Mouse (Mus musculus) hematopoietic stem cell, adult 5-6 weeks (primary cell): ENCODE results near the gene Gm49373. TPM values are rescaled to one million over a fixed set of nuclear protein-coding genes. Genes with fewer than 3 reads are reported as not detected.
"Not testable (repeated sequence)": the region's sequence is repeated elsewhere in the genome, so short reads cannot be mapped to it uniquely, and the experiment has no call there.

Source experiments
- ATAC-seq, 2 experiments: fragments of 125-278 bp in 1 of 2; replicated peaks in 1 of 2; 2 replicates each; pipeline ENCODE4 v1.8.0; 2016 to 2017; ENCODE audit warnings: inconsistent platforms in 2 of 2, mild to moderate bottlenecking in 2 of 2, moderate number of reproducible peaks in 2 of 2, low read depth in 1 of 2, moderate TSS enrichment in 1 of 2; ENCODE audit not compliant: low FRiP score in 2 of 2, poor library complexity in 2 of 2, severe bottlenecking in 2 of 2, insufficient read depth in 1 of 2, low TSS enrichment in 1 of 2
- total RNA-seq: library from RNA; stranded (forward); fragments of 172-1452, 232-1000 nt; gene quantifications from 2 replicates; pipeline ENCODE4 v1.2.3, GENCODE M21; 2017

Gm49373 gene
- total RNA-seq, 1 experiment from 2014 or later, result not detected

DNA sequence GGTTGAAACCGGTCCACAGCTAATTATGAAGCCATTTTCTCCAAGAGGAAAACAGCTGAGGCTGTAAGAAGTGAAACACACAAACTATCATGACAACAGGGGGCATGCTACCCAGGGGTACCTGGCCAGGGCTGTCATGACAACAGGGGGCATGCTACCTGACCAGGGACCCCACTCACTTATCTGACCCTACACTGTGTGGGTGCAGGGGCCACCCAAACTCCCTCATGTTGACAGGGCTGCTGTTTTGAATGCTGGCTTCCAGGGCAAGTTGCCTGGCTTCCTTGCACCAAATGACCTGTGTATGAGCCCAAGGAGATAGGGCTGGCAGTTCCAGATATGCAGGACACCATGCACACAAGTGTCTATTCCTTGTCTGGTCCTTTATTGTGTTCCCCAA, 17.6 kb upstream of the Gm49373 start:
- ATAC-seq, result no peak

DNA sequence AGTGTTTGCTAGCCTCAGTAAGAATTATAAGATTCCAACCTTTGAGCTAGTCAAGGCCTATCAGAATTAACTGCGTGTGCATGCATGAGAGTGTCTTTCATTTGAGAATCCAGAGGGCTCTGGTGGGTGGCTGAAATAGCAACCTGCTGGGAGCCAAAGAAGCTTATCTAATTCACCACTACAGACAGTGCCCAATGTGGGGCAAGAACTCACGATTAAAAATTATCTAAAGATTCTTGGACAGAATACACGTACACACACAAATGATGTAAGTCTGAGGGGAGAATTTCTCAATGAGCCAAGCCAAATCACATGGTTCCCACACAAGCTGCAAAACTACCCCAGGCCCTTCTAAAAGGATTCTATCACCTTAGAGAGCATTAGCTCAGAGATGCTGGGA, 10.4 kb upstream of the Gm49373 start:
- no peak for ATAC-seq

- ATAC-seq, result no peak
Observed at GRCm38 (mm10) chr9:21081127-21081526, 8.2 kb upstream of the Gm49373 start.

- ATAC-seq, result no peak
Observed at GRCm38 (mm10) chr9:21075625-21076024, 2.7 kb upstream of the Gm49373 start.

- no peak for ATAC-seq
Observed at GRCm38 (mm10) chr9:21074173-21074572, 1.3 kb upstream of the Gm49373 start.

GRCm38 (mm10) chr9:21072641-21073040, 255 bp downstream of the Gm49373 start:
- no peak for ATAC-seq

DNA sequence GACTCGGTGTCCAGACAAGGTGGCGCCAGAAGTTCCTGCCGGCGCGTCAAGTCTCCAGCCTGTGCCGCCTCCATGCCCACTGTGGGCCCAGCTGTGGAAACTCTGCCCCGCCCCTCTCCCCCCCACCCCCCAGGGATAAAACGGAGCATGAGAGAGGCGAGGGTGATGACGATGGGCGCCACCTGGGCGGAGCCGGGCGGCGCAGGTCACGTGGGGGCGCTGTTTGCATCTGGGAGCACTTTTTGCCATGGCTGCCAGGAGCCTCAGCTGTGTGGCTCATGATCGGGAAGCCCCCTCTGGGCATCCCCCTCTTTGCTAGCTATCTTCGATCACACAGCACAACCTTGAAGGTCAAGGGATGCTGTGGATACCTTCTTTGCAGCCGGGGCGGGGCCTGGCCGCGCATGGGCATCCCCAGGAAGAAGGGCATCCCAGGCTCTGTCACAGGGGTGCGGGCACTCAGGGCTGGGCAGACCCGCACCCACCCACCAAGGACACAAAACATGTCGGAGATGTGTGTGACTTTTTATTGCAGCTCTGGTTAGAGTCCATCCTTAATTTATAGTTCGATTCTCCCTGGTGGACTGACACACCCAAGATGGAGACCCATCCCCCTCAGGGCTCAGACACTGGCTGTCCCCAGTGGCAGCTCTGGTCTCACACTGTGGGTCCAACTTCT, 5.8 kb downstream of the Gm49373 start, which contains the start of gene Zglp1:
Gene Zglp1, minus strand, starts transcription at position 88 of the 679 bp plus-strand sequence.
- ATAC-seq, result no peak

GRCm38 (mm10) chr9:21062928-21063327, 10.0 kb downstream of the Gm49373 start:
- no peak for ATAC-seq

DNA sequence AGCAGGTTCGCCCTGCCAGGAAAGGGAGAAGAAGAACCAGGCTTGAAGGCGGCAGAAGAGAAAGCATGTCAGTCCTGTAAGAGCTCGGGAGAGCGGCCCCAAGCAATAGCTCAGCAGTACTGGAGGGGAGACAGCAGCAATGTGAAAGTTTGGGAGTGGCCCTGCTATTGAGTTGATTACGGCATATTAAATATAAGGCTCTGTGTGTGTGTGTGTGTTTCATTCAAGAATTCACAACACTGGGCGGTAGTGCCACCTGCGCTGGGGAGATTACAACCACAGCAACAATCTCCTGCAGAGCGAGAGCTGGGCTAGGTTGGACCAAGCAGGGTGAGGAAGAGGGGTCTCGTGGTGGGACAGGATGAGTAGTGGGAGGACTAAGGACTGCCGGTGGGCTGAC, 21.3 kb downstream of the Gm49373 start:
- peak; percentile 29 to 42; a peak in 2 of 4 replicates for ATAC-seq

DNA sequence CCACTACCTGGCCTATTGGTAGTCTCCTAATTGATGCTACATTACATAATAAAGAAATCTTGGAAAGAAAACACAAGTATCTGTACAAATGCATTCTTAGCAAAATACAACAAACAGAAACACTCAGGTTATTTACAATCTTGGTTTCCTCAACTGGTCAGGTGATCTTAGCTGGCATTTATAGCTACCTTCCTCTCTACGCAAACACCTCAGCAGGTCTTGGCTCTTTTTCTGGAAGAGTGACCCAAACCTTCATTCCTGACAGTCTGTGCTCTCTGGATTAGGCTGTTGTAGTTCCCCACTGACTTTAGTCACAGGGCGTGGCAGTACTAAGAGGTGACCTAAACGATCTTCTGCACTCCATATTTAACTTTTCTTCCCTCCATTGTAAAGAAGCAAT, 27.7 kb downstream of the Gm49373 start:
- ATAC-seq, result no peak

GRCm38 (mm10) chr9:21044785-21045184, 28.1 kb downstream of the Gm49373 start:
- not testable (repeated sequence) for ATAC-seq

- no peak for ATAC-seq
Observed at GRCm38 (mm10) chr9:21043563-21043962, 29.3 kb downstream of the Gm49373 start.

GRCm38 (mm10) chr9:21041308-21041707, 31.6 kb downstream of the Gm49373 start:
- ATAC-seq, result no peak

- no peak for ATAC-seq
Observed at GRCm38 (mm10) chr9:21039779-21040178, 33.1 kb downstream of the Gm49373 start.

DNA sequence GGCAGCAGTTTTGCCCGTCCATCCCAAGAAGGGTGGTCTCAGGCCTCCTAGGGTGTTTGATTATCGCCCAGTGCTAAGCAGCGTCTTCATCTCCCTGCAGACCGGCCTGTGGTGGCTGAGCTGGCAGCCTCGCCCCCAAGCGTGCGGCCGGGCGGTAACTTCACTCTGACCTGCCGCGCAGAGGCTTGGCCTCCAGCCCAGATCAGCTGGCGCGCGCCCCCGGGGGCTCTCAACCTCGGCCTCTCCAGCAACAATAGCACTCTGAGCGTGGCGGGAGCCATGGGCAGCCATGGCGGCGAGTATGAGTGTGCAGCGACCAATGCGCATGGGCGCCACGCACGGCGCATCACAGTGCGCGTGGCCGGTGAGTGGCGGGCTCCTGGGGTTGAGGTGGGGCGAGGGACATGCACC, 35.4 kb downstream of the Gm49373 start:
- no peak for ATAC-seq

- no peak for ATAC-seq
Observed at GRCm38 (mm10) chr9:21036666-21037065, 36.2 kb downstream of the Gm49373 start.

GRCm38 (mm10) chr9:21036161-21036560, 36.7 kb downstream of the Gm49373 start:
- ATAC-seq, result no peak

- ATAC-seq, result no peak
Observed at GRCm38 (mm10) chr9:21035586-21035985, 37.3 kb downstream of the Gm49373 start.

DNA sequence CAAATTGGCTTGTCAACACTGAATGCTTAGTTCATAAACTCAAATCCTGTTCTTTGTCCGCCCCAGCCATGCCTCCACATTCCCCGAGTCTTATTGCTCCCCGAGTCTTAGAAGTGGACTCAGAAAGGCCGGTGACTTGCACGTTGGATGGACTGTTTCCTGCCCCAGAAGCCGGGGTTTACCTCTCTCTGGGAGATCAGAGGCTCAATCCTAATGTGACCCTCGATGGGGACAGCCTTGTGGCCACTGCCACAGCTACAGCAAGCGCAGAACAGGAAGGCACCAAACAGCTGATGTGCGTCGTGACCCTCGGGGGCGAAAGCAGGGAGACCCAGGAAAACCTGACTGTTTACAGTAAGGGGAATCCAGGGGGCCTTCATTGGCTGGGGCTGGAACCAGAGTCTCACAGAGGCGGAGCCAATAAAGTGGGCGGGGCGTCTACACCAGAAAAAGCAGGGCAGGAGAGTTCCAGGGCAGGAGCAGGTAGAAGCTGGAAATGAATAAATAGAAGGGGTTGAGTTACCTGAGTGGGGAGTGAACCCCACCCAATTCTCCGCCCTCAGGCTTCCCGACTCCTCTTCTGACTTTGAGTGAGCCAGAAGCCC, 38.3 kb downstream of the Gm49373 start:
- no peak for ATAC-seq
